Mouse (Mus musculus): ENCODE results near the gene Gtdc1.

- TF ChIP-seq POLR2A (IDR thresholded peaks at IDR 0.05; ENCODE audit: insufficient read depth, low read depth, low read length): no peak
- no peak for TF ChIP-seq CTCF (IDR thresholded peaks at IDR 0.05; ENCODE audit: insufficient read depth, low read depth, low read length)
These were observed 386.6 kb downstream of the Gtdc1 start for GRCm38 (mm10) chr2:44540881-44541280.
